Mouse (Mus musculus) spleen, adult 2 months (tissue): ENCODE measurements around the gene Deaf1.

Source experiments
- CTCF ChIP-seq: fragments of 200-500 bp; IDR thresholded peaks from 2 replicates; pipeline ENCODE4 v1.5.1; 2011; ENCODE audit warnings: mild to moderate bottlenecking, inconsistent platforms; ENCODE audit not compliant: insufficient read depth, insufficient read length, insufficient replicate concordance; ENCODE audit errors: extremely low read depth
- POLR2A ChIP-seq: fragments of 200-500 bp; IDR thresholded peaks from 2 replicates; pipeline ENCODE4 v1.6.1; 2011; ENCODE audit warnings: low read depth, low read length, inconsistent platforms

GRCm38 (mm10) chr7:141335044-141335579, 7.6 kb upstream of the Deaf1 start:
- TF ChIP-seq POLR2A (no peak), CTCF (no peak)
